Mouse (Mus musculus) urinary bladder, postnatal 25 days (tissue): ENCODE measurements around the gene Cd300ld2.
"Not testable (repeated sequence)": the region's sequence is repeated elsewhere in the genome, so short reads cannot be mapped to it uniquely, and the experiment has no call there.

Experiments used
- DNase-seq: peaks from one replicate; pipeline ENCODE4 v3.0.0; 2022; ENCODE audit warnings: low spot score

The Cd300ld2 gene

DNA sequence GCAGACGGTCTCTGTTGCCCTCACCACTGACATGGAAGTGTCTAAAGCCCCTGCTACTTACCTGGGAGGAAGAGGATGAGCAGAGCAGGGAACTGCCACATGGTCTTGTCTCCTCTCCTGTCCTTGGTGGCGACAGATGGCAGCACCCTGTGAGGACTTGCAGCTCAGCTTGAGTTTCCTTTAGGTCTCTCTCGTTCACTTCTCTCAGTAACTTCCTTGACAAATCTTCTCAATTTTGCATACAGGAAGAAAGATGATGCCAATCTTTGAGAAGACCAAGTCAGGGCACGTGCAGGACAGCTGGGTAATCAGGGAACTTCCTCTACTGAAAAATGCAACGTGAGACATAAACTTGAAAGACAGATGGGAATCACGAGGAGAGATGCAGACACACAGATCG, at the start of gene Cd300ld2:
Gene Cd300ld2, minus strand, starts transcription at position 101 of the 400 bp plus-strand sequence.
- DNase-seq = not testable (repeated sequence)

- DNase-seq = no peak
Observed at GRCm38 (mm10) chr11:115062077-115062476, 46.1 kb upstream of the Cd300ld2 start, which contains the start of gene Cd300e. TSS of gene Cd300e (minus strand) at chr11:115062177.

- no peak for DNase-seq
Observed at GRCm38 (mm10) chr11:115059797-115060196, 43.8 kb upstream of the Cd300ld2 start.

GRCm38 (mm10) chr11:115058701-115059100, 42.7 kb upstream of the Cd300ld2 start:
- no peak for DNase-seq

DNA sequence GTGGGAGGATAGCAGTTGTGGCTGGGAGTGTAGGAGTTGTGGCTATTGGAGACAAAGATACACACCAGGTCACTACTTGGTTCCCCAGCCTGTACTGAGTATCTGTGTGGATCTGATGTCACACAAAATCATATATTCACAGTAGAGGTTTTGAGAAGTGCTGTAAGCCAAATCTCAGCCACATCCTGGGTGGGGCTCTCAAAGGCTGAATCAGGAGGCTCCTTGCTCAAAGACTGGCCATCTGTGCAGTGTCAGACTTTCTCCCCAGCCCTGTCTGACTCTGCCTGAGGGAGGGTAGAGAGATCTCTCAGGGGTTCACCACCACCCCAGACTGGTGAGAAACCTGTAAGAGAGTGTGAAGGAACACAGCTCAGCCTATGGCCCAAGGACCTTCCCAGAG, 38.5 kb upstream of the Cd300ld2 start:
- DNase-seq = no peak

DNA sequence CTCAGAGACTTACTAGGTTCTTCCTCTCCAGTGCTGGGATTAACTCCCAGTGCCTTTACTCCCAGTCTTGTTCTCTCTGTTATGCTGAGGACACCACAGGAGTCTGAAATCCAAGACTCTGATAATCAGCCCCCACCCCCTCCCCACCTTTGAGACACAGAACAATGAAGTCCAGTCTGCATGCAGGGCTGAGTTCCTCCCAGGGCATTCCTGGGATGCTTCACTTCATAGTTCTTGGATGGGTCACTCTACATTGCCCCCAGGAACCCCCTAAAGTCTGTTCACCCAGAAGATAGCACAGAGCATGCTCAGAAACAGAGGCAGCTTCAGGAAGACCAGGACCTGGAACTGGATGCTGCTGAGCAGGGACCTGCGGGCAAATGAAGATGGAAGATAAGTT, 37.0 kb upstream of the Cd300ld2 start:
- DNase-seq = no peak

GRCm38 (mm10) chr11:115052206-115052605, 36.2 kb upstream of the Cd300ld2 start:
- DNase-seq = peak; percentile 18

- no peak for DNase-seq
Observed at GRCm38 (mm10) chr11:115049282-115049895, 33.4 kb upstream of the Cd300ld2 start.

- no peak for DNase-seq
Observed at GRCm38 (mm10) chr11:115048259-115048658, 32.3 kb upstream of the Cd300ld2 start, which contains the start of gene Cd300ld3. TSS of gene Cd300ld3 (minus strand) at chr11:115048409.

GRCm38 (mm10) chr11:115037669-115038068, 21.7 kb upstream of the Cd300ld2 start, which contains the start of gene Cd300ld5:
TSS of gene Cd300ld5 (minus strand) at chr11:115037769.
- DNase-seq = not testable (repeated sequence)

DNA sequence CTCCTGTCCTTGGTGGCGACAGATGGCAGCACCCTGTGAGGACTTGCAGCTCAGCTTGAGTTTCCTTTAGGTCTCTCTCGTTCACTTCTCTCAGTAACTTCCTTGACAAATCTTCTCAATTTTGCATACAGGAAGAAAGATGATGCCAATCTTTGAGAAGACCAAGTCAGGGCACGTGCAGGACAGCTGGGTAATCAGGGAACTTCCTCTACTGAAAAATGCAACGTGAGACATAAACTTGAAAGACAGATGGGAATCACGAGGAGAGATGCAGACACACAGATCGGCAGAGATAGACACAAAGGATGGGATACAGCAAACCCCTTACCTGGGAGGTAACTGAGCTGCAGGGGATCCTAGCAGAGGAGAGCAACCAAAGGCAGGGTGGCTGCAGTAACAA, 10.9 kb upstream of the Cd300ld2 start, which contains the start of gene Cd300ld4:
Gene Cd300ld4, minus strand, starts transcription at position 101 of the 400 bp plus-strand sequence.
- DNase-seq = not testable (repeated sequence)

DNA sequence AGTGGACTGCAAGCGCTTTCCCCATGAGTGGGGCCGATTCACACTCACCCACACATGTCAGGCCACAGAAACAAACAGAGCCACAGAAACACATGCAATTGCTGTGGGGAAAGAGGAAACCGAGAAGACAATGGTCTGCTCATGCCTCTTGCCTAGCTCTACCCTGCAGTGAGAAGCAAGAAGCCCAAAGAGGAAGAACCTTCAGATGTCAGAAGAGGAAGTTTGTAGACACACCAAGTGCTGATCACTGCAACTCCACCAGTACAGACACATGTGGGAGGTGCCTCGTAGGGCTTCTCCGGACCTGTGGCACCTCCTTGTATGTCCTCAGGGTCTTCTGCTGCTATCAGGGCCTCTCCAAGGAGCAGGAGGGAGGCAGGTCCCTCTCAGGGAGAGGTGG, 11.9 kb downstream of the Cd300ld2 start:
- DNase-seq = no peak

GRCm38 (mm10) chr11:115001474-115002040, 14.4 kb downstream of the Cd300ld2 start, which contains the start of gene Cd300c2:
TSS of gene Cd300c2 (minus strand) at chr11:115001880.
- DNase-seq = no peak

GRCm38 (mm10) chr11:114989793-114990192, 26.2 kb downstream of the Cd300ld2 start, which contains the start of gene Cd300ld:
TSS of gene Cd300ld (minus strand) at chr11:114989922.
- DNase-seq = no peak

DNA sequence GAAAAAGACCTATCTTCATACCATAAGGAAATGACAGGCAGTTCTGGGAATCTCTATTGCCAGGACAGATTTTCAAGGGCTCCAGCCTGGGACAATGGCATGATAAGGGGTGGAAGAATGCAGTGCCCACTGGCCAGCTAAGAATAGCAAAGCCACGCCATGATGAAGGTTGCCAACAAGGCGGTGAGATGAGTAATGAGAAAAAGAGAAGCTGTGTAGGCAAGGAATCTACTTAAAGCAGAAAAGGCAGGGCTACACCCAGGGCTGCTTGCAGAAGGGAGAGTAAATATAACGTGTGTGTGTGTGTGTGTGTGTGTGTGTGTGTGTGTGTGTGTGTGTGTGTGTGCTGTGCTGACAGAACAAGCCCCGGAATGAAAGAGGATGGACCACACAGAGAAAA, 34.1 kb downstream of the Cd300ld2 start:
- no peak for DNase-seq

- DNase-seq = no peak
Observed at GRCm38 (mm10) chr11:114972726-114973125, 43.3 kb downstream of the Cd300ld2 start.

- no peak for DNase-seq
Observed at GRCm38 (mm10) chr11:114968752-114969207, 47.2 kb downstream of the Cd300ld2 start, which contains the start of gene Cd300c. TSS of gene Cd300c (minus strand) at chr11:114969157.

DNA sequence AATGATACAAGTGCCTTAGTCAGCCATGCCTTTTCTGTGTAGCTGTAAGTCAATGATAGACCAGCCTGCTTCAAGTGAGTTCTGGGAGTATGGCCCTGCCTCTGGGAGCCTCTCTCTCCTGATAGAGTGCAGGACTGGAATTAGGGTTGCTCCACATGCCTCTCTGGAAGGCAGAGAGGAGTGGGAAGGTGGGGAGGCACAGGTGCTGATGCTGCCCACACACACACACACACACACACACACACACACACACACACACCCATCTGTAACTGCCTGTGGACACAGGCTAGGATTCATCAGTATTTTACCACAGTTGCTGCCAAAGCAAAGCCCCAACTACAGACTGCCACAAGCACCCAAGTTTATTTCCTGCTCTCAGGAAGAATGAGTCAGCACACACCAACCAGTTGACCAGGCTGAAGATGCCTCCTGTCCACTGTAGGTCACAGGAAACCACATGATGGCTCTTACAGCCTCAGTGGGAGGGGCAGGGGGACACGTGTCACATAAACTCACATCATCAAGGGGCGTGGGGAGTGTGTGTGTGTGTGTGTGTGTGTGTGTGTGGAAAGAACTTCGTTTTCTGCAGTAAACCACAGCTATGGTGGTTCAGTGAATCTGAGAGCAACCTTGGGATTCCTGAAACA, 50.7 kb downstream of the Cd300ld2 start:
- no peak for DNase-seq

DNA sequence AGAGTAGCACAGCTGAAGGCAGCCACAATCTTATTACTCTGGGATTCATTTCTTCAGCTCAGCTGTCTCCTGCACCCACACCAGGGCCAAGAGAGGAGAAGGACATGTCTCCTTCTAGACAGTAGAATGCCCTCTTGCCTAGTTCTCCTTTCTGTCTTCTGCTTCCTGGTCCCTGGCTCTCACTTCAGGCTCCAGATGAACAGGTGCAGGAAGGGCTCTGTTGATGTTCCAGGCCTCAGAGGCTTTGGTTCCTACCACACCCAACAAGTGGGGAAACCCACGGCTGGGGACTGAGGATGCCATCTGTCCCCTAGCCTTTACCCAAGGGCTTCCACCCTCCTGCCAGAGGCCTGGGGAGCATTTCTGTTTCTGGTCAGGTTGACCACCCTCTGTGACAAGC, 55.6 kb downstream of the Cd300ld2 start:
- DNase-seq = no peak
